Mouse (Mus musculus) frontal cortex, postnatal 14 days (tissue): ENCODE results near the gene Lat2.
"Not testable (repeated sequence)": the region's sequence is repeated elsewhere in the genome, so short reads cannot be mapped to it uniquely, and the experiment has no call there.

Experiments used
- DNase-seq, 2 experiments: peaks; one replicate each; pipeline ENCODE4 v3.0.0; 2022; ENCODE audit warnings: low spot score in 2 of 2

Lat2 gene

DNA sequence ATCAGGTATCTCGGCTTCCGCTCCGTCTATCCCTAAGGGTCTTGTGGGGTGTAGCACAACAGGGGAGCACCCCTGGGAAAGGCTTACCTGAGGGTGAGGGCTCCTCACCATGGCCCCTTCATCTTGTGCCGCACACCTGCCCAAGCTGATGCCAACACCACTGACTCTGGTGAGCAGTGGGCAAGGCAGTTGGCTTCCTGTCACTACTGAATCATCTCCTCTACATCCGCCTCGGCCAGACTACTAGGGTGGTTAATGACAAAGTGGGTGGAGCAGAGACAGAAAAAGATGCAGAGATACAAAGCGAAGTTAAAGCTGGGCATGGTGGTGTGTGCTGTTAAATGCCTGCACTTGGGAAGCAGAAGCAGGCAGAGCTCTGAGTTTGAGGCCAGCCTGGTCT lies at the start of gene Lat2:
Gene Lat2 (minus strand): TSS at position 224 of the 400 bp plus-strand sequence.
- no peak for DNase-seq

DNA sequence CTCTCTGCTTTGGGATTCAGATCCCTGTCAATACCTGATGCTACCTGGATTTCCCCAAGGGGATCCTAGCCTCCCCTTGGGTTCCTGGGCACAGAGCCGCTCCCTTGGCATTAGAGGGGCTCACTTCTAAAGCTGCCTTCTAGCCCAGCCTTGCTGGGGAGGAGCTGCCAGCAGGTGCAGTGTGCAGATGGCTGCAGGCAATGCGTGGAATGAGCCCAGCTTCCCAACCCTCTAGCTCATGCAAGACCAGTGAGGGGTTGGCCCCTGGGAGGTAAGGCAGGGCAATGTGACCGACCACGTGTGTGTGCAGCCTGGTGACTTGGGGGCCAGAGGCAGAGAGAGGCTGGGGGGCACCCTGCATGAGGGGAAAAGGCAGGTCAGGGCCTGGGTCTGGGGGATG lies 41.9 kb upstream of the Lat2 start:
- DNase-seq = no peak

DNA sequence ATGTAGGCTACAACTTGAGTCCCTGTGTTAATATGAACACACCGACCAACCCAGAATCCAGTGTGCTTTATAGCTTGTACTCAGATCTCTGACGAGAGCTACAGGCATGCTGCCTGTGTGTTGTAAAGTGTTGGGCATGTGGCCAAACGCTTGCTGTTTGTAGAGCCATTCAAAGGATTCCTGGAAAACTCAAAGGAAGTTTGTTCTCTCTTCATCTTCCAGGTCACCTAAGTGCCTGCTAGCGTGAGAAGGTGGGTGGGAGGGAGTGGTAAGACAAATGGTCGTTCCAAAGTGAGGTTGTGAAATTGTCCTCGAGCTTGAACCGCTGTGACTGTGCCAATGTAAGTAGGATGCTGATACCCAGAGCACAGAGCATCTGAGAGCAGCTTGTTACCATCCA lies 37.2 kb upstream of the Lat2 start:
- no peak for DNase-seq

DNA sequence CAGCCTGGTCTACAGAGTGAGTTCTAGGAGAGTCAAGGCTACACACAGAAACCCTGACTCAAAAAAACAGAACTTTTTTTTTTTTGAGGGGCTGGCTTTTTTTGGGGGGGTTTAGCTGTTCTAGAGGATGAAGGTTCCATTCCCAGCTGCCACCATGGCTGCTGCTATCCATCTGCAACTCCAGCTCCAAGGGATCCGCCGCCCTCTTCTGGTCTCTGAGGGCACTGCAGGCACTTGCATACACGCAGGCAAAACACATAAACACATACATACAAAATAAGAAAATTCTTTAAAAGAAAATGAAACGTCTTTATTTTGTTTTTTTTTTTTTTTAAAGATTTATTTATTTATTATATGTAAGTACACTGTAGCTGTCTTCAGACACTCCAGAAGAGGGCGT lies 36.1 kb upstream of the Lat2 start:
- DNase-seq = peak in 1 of 2 experiments; percentile 29

DNA sequence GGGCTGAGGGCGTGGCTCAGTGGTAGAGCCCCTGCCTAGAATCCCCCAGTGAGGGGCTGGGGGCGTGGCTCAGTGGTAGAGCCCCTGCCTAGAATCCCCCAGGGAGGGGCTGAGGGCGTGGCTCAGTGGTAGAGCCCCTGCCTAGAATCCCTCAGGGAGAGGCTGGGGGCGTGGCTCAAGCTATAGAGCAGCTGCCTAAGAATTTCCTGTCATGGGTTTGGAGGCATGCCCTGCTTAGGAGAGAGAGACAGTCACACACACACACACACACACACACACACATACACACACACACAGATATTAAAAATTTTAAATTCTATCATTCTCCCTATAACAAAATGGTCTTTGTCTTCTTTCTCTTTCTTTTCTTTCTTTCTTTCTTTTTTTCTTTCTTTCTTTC lies 34.2 kb upstream of the Lat2 start:
- not testable (repeated sequence) for DNase-seq

DNA sequence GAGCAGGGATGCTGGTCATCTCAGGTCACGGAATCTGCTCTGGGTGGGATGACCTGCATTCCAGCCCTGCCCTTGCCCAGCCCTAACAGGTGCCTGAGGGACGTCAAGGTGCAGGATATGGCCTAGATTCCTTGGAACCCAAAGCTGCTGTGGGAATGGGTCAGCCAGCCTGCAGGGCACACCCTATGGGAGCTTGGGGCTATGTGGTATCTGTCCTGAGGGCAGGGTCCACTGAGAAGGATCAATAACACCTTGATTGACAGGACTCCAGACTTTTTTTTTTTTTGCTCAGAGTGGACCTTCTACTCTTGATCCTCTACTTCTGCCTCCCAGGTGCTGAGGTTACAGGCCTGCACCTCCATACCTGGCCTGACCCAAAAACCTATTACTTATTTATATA lies 32.6 kb upstream of the Lat2 start:
- DNase-seq = no peak

DNA sequence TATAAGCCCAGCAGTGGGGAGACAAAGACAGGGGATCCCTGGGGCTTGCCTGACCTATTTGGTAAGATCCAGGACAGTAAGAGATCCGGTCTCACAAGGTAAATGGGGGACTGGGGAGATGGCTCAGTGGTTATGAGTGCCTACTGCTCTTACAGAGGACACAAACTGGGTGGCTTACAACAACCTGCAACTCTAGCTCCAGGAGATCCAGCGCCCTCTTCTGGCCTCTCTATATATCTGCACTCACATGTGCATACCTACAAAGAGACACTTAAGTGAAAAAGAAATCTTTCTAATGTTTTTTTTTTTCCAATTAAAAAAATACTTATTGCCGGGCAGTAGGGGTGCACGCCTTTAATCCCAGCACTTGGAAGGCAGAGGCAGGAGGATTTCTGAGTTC lies 31.6 kb upstream of the Lat2 start:
- no peak for DNase-seq

DNA sequence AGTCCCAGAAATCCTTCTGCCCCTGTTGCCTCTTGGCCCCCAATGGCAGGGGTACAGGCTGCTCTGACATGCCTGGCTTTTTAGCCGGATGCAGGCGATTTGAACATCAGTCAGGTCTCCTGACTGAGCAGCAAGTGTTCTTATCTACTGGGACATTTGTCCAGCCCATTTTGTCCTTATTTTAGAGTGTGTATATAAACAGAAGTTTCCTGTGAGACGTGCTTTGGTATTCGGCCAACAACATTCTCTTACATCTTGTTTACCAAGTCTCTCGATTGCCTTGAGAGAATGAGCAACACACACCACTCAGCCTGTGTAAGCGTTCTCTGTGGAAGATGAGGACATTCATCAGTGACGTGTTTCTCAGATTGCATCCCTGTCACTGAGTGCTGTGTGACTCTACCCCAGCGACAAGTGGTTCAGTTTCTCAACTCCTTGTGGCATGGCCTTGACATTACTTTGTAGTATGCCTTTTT lies 29.9 kb upstream of the Lat2 start:
- no peak for DNase-seq

DNA sequence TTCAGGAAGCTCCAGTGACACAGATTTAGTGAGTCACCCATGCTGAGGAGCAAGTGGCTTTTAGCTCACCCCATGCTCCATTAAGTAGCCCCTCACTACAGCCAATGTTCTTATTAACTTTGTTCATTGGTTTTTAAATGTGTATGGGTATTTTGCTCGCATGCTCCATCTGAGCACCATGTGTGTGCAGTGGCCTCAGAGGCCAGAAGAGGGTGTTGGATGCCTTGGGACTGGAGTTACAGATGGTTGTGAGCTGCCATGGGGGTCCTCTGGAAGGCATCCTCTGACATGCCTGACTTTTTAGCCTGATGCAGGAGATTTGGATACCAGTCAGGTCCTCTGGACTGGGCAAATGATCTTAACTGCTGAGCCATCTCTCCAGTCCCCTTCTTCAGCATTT lies 29.3 kb upstream of the Lat2 start:
- DNase-seq = no peak

DNA sequence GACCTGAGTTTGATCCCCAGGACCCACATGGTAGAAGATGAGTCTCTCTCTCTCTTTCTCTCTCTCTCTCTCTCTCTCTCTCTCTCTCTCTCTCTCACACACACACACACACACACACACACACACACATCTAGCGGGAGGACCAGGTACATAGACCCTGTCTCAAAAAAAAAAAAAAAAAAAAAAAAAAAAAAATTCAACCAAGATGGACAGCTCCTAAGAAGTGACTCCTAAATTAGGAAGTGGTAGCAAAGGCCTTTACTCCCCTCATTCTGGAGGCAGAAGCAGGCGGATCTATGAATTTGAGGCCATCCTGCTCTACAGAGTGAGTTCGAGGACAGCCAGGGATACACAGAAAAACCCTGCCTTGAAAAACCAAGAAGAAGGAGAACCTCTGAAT lies 25.5 kb upstream of the Lat2 start:
- no peak for DNase-seq

DNA sequence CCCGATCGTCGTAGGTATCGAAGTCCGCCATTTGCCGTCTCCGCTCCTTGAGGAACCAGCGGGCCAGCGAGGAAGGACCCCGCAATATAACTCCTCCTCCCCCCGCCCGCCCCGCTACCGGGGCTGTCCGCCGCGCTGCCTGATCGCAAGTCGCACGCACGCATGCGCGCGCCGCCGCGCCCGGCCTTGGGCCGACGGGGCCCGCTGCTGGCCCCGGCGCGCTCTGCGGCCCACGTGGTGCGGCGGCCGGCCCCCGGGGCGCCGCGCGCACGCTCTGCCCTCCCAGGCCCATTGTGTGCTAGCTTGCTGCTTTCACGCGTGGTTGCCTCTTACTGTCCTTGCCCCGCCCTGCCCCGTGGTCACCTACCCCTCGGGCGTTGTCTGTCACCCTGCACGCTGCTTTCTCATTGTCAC lies 24.5 kb upstream of the Lat2 start, which contains the start of gene Eif4h:
Gene Eif4h (minus strand): TSS at position 222 of the 414 bp plus-strand sequence.
- DNase-seq = peak; percentile 90 to 96

DNA sequence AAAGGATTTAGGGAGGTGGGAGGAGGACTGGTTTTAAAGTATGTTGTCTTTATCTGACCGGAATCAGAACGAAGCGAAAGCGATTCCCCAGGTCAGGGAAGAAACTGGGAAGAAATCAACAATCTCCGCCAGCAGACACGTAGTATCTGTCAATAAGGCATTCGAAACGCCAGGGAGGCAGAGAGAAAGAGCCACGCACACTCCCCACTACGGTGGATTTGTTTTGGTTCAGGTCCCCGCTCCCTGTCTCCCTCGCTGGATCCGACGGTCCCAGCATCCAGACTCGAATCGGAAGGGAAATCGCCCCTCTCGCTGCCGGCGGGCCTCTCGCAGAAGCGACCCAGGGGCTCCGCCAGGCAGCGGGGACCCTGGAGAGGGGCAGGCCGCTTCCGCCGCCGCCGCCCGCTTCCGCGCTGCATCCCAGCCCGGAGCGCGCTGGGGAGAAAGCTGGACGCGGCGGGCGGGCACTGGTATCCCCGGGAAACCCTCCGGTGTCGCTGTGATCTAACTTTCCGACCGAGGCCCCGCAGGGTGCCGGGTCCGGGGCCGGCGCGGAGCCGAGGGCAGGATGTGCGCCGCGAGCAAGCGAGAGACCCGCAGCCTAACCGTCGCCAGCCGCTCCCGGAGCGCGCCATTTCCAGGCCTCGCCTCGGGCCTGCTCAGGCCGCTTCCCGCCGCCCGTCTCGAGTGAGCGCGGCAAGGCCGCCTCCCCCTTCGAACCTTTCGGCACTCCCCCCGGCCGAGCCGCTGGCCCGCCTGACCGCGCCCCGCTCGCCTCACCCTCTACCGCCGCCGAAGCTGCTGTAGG lies 23.8 kb upstream of the Lat2 start:
- DNase-seq = peak in 1 of 2 experiments; percentile 25

DNA sequence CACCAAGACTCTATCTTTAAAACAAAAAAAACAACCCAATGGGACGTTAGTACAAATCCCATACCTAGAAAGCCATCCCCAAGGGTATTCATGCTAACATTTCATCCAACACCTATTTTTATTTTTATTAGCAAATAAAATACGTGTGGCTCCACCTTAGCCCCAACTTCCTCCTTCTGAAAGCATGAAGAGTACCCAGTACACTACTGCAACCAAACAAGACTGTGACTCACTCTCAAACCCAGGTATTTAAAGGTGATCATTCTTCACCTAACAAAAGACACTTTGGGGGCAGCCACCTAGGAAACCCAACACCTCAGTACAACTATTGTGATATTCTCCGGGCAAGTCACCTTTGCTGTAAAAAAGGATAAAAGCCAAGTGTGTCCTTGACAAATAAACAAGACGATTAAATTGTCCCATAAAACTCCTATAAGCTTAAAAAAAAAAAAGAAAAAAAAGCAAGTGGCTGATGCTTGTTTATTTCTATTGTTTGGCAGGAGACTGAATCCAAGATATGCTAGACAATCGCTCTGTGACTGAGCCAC lies 23.1 kb upstream of the Lat2 start:
- no peak for DNase-seq

DNA sequence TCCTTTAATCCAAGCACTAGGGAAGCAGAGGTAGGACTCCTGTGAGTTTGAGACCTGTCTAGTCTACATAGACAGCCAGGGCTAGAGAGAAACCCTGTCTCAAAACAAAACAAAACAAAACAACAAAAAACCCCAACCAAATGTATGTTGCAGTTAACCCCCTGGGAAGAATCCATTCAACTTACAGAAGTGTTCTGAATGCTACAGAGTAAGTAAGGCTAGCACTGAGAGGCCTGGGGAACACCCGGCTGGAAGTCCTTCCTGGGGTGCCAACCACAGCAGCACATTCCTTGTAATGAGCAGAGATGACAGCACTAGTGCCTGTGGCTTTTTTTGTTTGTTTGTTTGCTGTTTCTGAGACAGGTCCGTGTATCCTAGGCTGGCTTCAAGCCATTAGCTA lies 18.0 kb upstream of the Lat2 start:
- no peak for DNase-seq

DNA sequence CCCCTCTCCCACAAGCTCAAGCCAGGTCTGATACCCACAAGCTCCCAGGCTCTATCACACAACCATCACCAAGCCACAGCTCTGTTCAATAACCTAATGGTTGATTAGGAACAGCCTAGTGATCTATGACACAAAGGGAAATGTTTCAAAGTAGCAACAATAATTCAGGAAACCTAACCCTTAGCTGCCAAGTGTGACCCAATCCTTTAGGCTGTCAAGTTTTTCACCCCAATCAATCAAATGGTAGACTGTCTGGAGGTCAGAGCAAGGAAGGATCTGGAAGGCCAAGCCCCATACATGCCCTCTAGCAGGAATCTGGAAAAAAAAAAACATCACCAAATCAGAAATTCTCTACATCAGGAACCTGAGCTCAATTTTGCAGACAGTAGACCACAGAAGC lies 16.0 kb upstream of the Lat2 start:
- no peak for DNase-seq

DNA sequence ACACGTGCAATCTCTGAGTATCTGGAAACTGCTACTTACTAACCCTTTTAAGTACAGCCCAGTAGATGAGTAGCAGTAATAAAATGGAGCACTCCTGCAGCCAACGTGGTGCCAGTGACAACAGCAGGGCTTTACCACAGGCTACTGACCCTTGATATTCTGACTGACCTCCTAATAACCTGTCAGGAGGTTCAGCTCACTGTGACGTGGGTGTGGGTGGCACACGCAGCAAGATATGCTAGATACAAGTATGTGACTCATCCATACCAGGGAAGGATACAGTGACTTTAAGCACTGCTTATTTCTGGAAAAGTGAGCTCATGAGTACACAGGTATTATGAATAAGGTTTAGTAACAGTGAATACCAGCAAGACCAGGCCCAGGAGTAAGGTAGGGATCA lies 14.7 kb upstream of the Lat2 start:
- DNase-seq = no peak

DNA sequence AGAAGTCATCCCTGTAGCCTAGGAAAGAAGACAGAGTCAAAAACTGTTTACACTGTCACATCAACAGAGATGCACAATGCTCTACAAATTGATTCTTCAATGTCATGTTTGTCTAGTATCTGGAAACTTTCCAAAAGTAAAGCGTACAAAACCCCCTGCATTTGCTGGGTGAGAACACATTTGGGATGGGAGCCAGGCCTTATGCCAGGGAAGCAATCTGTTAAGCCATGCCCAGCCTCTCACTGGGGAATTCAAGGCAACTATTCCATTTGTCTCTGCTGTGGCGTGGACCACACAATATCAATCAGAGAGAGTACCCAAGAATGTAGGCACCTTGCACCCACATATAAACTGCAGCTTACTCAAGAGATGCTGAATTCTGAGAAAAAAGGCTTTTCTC lies 7.2 kb upstream of the Lat2 start:
- DNase-seq = no peak

DNA sequence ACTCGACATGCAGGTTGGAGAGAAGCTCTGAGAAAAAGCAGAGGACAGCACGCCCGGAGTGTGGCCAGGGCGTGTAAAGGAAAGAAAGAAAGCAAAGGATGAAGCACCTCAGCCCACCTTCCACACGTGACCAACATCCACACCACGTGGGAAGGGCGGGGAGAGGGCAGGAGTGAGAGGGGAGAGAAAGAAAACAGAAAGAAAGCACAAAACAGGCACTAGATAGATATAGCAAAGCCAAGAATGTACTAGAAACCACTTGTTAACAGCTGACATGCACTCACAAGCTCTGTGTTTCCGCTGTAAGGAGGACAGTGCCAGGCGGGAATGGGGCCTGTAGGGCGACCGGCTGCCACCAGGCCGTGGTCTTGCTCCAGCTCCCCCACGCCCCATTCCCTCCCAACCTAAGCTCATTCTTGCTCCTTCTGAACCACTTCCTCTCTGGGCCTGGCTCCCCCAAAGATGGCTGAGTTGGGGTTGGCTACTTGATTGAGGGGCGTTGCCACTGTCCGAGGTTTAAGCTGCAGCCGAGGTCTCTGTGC lies 6.3 kb upstream of the Lat2 start:
- DNase-seq = no peak

DNA sequence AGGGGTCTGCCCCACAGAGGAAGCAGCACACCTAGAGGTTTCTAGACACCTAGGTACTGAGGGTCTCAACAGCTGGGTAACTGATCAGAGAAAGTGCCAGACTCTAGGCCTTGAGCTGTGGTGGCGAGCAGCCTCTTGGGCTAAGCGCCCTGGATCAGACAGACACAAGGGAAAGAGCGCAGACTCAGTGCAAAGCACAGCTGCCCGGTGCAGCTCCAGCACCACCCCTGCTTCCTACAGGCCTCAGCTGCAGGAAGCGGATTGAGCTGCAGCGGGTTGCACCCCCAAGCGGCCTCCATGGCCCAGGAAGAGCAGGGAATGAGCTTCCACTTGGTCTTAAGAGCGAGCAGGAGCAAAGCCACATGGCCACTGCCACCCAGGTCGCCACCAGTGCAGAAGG lies 5.6 kb upstream of the Lat2 start:
- DNase-seq = no peak

DNA sequence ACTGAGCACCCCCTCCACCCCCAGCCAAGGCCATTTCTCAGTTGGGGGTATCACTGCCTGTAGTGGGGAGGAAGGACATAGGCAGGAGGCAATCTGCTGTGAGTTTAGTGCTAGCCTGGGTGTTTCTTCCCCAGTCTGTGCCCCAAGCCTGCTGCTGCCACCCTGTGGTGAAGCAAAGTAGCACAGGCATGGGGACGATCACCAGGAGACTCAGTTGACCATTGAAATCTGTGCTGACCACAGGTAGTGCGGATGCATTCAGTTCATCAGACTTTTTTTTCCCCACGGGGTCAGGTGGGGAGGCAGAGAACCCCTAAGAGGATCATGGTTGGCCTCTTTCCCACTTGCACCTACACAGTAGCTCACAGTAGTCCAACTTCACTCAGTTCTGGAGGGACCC lies 2.2 kb upstream of the Lat2 start:
- peak; percentile 55 to 58 for DNase-seq

DNA sequence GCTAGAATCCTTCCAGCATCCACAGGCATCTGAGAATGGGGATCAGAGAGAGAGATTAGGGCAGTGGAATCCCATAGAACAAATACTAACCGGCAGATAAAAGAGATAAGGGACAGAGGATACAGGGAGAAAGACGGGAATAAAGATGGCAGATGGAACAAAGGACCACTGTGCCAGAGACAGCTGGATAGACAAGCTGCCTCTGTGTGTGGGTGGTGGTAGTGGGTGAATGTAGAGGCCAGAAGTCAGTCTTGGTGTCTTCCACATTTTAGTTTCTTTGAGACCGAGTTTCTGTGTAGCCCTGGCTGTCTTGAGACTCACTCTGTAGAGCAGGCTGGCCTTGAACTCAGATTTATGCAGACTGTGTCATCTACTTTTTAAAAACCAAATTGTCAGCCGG lies 955 bp upstream of the Lat2 start:
- no peak for DNase-seq

DNA sequence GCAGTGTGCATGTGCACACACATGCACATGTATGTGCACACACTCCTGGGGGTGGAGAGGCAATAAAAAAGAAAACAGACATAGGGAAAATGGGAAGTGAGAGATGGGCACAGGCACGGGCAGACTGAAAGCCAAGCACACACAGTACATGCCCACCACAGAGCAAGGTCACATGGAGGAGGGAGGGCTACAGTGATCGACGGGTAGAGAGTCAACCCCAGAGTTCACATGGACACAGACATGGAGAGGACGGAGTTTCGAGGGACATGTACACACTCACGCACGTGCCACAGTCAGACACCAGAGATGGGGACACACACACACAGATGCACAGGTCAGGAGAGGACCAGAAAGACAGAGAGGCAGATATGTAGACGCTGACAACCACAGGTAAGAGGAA lies 555 bp upstream of the Lat2 start:
- no peak for DNase-seq

DNA sequence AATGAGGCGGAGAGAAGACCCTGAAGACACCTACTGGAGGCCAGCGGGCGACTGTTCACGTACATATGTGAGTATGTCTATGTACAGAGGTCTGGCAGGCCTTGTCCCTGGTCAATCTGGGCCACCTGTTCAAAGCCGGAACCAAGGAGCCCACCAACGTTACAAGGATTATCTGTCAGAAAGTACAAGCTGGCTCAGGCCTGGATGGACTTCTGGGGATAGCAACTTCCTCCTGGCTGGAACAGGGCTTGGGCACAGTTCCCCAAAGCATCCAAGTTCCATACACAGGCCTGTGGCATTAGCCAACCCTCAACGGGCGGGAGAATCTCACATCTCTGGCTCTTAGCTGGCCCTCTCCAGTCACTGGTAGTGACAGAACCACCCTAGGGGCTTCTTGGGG lies 529 bp downstream of the Lat2 start:
- DNase-seq = no peak
